Mouse (Mus musculus): ENCODE measurements at regions not wholly inside any gene's neighbourhood (a gene's known extent, or its start where the extent isn't known, plus 50 kb on each side); places are given as distances from the start of the nearest gene placed in this dataset.

DNA sequence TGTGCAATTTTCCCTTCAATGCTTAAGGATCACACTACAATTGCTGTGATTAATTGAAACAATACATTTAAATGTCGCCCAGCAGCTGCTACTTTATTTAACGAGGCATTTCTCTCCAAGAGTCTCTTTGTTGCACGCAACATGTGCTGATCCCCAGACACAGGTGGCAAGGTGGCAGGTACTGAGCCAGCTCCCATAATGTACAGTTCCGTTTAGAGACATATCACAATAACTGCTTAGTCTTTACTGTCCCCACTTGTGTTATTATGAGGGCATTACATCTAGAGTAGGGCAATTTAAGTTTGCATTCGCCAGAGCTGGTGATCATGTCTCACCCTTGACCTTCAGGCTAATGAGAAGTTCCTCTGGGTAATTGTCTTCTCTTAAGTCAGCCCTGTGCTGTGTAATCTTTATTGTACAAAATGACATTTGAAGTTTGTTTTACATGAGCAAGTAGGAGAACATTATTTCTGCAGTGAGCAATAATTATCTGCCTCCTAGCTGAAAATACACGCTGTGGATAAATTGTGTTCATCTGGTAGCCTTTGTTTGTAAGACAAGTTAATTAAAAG lies 1005.7 kb upstream of the Nudt12 start:
- Histone ChIP-seq H3K27ac (no peak overlapping the region), H3K4me3 (no peak overlapping the region)
- DNase-seq (ENCODE audit: low spot score in 2 of 2): no peak
- no peak for TF ChIP-seq CTCF (conservative IDR thresholded peaks at IDR 0.05)

DNA sequence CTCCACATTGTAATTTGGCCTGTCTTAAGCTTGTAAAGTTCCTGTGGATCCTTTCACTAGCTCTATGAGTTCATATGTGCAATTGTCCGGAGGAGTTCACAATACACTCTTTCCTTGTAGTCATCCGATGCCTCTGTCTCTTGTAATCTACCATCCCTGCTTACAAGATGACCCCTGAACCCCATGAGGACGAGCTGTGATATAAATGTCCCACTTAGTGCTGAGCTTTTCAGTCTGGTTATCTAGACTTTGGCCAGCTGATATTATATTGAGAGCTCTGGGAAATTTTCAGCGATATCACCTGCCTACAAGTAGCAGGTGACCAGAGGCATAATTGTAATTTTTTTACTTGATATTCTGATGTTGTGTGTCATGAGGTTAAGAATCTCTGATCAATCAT lies 984.8 kb upstream of the Nudt12 start:
- H3K27ac ChIP-seq: no peak overlapping the region
- no peak for DNase-seq (ENCODE audit: low spot score in 2 of 2)
- no peak overlapping the region for H3K4me3 ChIP-seq
- TF ChIP-seq CTCF (conservative IDR thresholded peaks at IDR 0.05): no peak

DNA sequence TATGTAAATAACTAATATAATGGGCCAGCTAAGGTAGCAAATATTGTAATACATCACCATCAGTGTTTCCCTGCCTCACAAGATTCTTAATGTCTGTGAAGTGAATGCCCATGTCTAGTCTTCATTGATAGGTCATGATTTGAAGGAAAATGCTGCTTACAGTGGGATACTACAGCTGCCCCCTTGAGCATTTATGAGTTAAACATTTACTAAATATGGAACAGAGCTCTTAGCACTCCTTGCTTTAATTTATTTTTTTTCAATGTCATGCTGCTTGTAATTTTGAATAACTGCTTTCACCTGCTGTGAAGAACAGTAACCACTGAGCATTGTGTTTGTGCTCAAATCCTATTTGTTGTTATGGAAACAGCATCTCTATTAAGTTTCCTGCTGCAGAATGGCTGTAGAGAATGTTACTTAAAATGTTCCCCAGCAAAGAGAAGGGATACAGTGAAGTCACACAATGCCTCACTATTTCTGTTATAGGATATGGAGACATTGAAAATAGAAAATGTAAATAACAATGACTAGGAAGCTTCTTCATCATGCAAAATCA lies 966.2 kb upstream of the Nudt12 start:
- Histone ChIP-seq H3K4me3 (no peak overlapping the region), H3K27ac (no peak overlapping the region)
- DNase-seq (ENCODE audit: low spot score in 2 of 2): no peak
- TF ChIP-seq CTCF (conservative IDR thresholded peaks at IDR 0.05): no peak

DNA sequence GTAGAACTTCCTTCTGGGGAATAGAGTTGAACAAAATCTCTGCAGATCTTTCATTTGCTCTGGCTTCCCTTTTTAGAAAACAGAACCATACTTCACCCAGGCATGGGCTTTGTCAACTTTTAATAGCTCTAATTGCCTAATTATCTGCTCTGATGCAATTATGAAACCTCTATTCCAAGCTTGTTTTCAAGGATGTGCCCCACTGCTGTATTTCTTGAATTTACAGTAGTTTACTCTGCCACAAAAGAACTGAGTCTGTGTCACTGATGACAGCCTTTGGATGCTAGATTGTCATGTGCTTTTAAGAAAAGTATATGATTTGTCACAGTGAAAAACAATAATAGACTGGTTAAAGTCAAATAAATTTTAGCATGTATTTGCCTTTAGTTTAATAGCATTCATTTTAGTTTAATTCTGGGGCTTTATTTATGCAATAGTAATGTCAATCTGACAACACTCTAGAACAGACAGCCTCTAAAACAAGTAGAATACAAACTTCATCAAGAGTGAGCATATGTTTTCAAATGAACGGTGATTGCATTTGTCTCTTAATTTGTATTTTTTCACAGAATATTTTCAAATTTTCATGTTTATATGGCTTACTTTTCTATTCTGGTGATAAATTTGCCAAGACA lies 964.1 kb upstream of the Nudt12 start:
- H3K27ac ChIP-seq: no peak overlapping the region
- DNase-seq (ENCODE audit: low spot score in 2 of 2): no peak
- TF ChIP-seq CTCF (conservative IDR thresholded peaks at IDR 0.05): no peak
- no peak overlapping the region for H3K4me3 ChIP-seq

DNA sequence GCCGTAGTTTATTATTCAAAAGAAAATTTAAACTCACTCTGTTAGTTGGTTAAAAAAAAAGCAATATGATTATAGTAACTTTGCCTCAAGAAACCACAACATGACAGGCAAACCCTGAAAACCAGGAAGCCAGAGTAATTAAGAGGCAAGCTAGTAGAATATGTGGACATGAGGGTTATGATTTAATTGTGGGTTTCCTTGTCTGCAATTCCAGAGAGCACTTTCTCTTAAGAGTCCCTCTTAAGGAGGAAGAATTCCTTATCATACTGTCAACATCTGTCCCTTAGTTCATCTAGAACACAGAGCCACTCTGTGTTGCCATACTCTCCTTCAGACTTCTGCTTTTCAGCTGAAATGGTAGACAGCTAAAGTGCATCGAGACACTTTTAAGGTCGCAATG lies 954.2 kb upstream of the Nudt12 start:
- TF ChIP-seq CTCF (conservative IDR thresholded peaks at IDR 0.05): no peak
- H3K4me3 ChIP-seq: no peak overlapping the region
- H3K27ac ChIP-seq: no peak overlapping the region
- DNase-seq (ENCODE audit: low spot score in 2 of 2): no peak

DNA sequence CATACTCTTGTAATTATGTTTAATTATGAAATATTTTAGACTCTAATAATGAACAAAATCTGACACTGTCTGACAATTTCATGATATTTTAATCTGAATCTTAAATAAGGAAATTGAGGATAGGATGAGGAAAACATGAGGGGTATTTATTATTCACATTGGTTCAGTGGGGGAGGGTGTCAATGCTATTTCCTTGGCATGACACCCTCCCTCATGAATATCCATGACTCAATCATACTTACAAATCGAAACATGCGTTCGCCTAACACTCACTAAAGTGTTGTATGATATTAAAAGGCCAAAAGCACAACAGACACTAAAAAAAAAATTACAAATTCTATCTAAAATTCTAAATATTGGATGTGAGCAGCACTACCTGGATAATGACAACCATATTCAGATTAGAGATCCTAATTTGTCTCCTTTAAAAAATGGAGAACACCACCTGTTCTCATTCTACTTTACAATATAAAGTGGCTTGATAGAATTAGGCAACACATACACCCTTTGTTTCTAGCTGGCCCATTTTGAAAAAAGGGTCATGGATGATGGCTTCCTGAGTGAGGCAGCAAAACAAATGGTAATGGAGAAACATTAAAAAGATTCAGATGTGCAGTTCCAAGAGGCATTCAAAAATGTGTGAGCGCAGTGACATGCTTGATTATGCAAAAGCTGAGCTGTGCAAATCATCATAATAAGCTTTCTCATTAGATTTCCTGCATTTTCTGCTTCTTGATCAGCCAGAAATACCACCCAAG lies 942.3 kb upstream of the Nudt12 start:
- no peak for DNase-seq (ENCODE audit: low spot score in 2 of 2)
- H3K4me3 ChIP-seq: no peak overlapping the region
- TF ChIP-seq CTCF (conservative IDR thresholded peaks at IDR 0.05): no peak
- no peak overlapping the region for H3K27ac ChIP-seq

DNA sequence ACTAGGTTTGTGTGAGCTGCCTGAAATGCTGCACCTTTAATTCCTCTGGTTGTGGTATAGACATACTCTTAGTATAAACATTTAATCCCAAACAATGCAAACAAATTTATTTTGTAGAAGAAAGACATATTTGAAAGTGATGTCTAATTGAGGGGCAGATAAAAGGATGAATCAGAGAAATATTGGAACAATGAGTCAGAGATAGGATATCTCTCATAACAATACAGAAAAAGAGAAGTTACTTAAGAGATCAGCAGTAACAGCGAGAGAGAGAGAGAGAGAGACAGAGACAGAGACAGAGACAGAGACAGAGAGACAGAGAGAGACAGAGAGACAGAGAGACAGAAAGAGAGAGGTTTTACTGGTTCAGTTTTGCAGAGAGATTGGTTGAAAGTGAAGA lies 933.3 kb upstream of the Nudt12 start:
- no peak for TF ChIP-seq CTCF (conservative IDR thresholded peaks at IDR 0.05)

DNA sequence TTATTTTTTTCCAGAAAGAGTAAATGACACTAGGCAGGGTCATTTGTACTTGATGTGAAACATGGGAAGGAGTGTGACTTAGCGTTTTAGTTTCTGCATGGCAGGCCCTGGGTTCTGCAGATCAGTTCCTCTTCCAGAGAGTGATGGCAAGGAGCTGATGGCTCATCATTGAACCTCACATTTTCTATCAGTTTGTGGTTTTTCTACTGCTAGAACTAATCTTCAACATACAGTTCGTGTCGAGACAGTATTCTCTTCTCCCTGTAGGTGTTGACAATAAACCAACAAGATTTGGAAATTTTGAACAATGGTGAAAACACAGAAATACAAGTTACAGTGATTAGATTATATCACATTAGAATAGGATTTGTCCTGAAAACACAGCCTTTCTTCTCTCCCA lies 891.2 kb upstream of the Nudt12 start:
- DNase-seq (ENCODE audit: low spot score in 2 of 2): no peak
- Histone ChIP-seq H3K27ac (no peak overlapping the region), H3K4me3 (no peak overlapping the region)
- no peak for TF ChIP-seq CTCF (conservative IDR thresholded peaks at IDR 0.05)

More for the DNA sequence above, 933.3 kb upstream of the Nudt12 start:
- H3K4me3 ChIP-seq: no peak overlapping the region
- DNase-seq (ENCODE audit: low spot score in 2 of 2): no peak
- no peak overlapping the region for H3K27ac ChIP-seq

DNA sequence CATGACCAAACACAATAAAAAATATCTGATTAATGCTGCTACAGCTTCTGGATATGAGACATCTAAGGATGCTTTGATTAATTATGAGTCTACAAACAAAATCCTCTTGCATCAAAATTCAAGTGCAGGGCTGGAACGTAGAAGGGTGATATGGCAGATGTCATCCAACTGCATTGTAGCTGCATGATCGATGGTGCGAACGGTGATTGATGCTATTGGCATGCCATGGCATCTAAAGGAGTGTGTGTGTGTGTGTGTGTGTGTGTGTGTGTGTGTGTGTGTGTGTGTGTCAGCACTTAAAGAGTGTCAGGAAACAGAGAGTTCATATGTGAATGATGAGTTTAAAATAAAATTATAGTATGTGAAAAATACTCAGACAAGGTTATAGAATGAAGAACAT lies 864.6 kb upstream of the Nudt12 start:
- H3K4me3 ChIP-seq: no peak overlapping the region
- no peak for TF ChIP-seq CTCF (conservative IDR thresholded peaks at IDR 0.05)
- DNase-seq (ENCODE audit: low spot score in 2 of 2): no peak
- no peak overlapping the region for H3K27ac ChIP-seq

DNA sequence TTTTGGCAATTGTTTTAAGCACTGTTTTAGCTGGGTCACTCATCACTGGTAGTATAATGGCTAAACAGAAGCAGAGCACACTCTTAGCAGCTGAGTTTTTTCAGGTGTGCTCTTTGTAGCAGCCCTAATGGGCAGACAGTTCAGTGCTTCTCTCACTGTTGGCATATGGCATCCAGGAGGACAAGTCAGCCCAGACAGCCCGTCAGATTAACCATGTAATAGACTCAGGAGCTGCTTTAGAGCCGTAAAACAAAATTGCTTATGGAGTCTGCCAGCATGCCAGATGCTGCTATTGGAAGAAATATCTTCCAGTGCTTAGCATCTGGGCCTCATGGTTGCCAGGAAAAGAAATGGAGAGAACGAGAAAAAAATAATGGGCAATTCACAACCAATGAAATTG lies 835.7 kb upstream of the Nudt12 start:
- Histone ChIP-seq H3K27ac (no peak overlapping the region), H3K4me3 (no peak overlapping the region)
- no peak for TF ChIP-seq CTCF (conservative IDR thresholded peaks at IDR 0.05)
- DNase-seq (ENCODE audit: low spot score in 2 of 2): no peak

DNA sequence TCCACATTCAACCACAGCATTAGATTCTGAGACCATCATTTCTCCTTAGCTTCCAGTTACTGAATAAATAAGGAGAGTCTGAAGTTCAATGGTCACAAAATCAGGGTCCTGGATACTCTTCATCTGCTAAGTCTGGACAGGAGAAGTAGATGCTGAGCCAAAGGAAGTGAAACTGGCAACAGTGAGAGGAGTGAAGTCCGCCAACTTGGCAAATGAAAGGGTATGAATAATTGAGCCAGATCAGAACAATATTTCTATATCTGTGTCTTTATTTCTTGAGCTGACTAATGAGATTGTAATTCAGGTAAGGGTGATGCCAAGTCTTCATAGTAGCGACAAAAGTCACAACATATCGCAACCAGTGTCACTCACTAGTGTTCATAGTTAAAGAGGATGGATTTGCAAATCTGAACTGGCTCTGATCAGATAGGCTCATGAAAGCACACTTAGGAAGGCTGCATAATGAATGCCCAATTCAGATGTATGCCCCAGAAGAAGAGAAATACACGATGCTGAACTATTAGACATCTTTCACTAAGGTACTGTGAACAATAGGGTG lies 832.2 kb upstream of the Nudt12 start:
- no peak for TF ChIP-seq CTCF (conservative IDR thresholded peaks at IDR 0.05)
- no peak for DNase-seq (ENCODE audit: low spot score in 2 of 2)

DNA sequence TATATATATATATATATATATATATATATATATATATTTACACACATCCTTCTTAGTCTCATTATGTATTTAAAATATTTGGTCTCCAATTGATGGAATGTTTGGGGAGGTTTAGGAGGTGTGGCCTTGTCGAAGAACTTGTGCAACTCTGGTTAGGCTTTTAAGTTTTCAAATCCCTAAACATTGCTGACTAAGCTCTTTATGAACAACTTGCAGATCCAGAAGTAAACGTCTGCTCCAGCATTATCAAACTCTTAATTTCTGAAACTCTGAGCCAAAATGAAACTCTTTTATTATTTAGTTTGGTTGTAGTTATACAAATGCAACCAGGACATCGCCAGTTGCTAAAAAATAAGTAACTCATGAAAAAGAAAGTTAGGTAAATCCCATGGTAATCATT lies 792.7 kb upstream of the Nudt12 start:
- no peak overlapping the region for H3K27ac ChIP-seq
- TF ChIP-seq CTCF (conservative IDR thresholded peaks at IDR 0.05): no peak
- H3K4me3 ChIP-seq: no peak overlapping the region
- no peak for DNase-seq (ENCODE audit: low spot score in 2 of 2)

More for the DNA sequence above, 832.2 kb upstream of the Nudt12 start:
- Histone ChIP-seq H3K27ac (no peak overlapping the region), H3K4me3 (no peak overlapping the region)

DNA sequence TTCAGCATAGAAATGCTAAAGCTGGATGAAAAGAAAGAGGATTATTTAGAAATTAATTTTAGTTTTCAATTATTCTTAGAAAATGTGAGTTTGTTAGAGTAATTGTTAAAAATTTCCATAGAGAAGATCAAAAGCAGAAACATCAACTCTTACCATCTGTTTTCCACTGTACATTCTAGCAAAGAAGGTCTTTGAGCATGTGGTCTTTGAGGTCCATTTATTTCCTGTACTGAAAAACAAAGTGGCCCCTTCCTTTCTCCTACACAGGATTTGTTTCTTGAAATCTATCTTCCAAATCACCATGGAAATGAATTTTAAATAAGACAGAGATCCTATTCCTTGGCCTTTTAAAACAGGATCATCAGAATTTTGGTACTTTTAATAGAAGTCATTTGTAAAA lies 780.3 kb upstream of the Nudt12 start:
- no peak for DNase-seq (ENCODE audit: low spot score in 2 of 2)
- Histone ChIP-seq H3K4me3 (no peak overlapping the region), H3K27ac (no peak overlapping the region)
- no peak for TF ChIP-seq CTCF (conservative IDR thresholded peaks at IDR 0.05)
